Mouse (Mus musculus) C2C12 (cell line): ENCODE measurements around the gene Cep131. TPM values are rescaled to one million over a fixed set of nuclear protein-coding genes. Genes with fewer than 3 reads are reported as not detected.

Experiments used
- H3K27me3 ChIP-seq: one replicate; pipeline ENCODE4 v1.6.1; 2011; ENCODE audit not compliant: control insufficient read depth, insufficient read depth, insufficient read length
- H3K36me3 ChIP-seq: one replicate; pipeline ENCODE4 v1.6.1; 2011; ENCODE audit not compliant: control insufficient read depth, insufficient read depth
- H3K4me3 ChIP-seq: one replicate; pipeline ENCODE4 v1.5.1; 2011; ENCODE audit warnings: mild to moderate bottlenecking, control low read depth; ENCODE audit not compliant: poor library complexity, insufficient read depth, severe bottlenecking
- H3K79me2 ChIP-seq: one replicate; pipeline ENCODE4 v1.6.1; 2011; ENCODE audit not compliant: control insufficient read depth, insufficient read depth
- H3K79me3 ChIP-seq: one replicate; pipeline ENCODE4 v1.6.1; 2011; ENCODE audit warnings: low read depth, control low read depth
- H3ac ChIP-seq: one replicate; pipeline ENCODE3; 2011; ENCODE audit warnings: low read depth; ENCODE audit not compliant: control insufficient read depth, insufficient read length
- CEBPB ChIP-seq: IDR thresholded peaks from one replicate; pipeline ENCODE4 v1.6.1; 2011; ENCODE audit warnings: low read depth, mild to moderate bottlenecking, control low read depth, moderate library complexity
- CTCF ChIP-seq: IDR thresholded peaks from one replicate; pipeline ENCODE4 v1.5.1; 2011; ENCODE audit not compliant: control insufficient read depth, insufficient read depth, insufficient read length
- FOSL1 ChIP-seq: IDR thresholded peaks from one replicate; pipeline ENCODE4 v1.8.0; 2011; ENCODE audit warnings: mild to moderate bottlenecking, low read length; ENCODE audit not compliant: poor library complexity, insufficient read depth, severe bottlenecking
- MAX ChIP-seq: IDR thresholded peaks from one replicate; pipeline ENCODE4 v1.6.1; 2011; ENCODE audit warnings: mild to moderate bottlenecking, control low read depth
- MYOD1 ChIP-seq: IDR thresholded peaks from one replicate; pipeline ENCODE4 v1.6.1; 2011; ENCODE audit warnings: low read depth; ENCODE audit not compliant: control insufficient read depth, insufficient read length
- MYOG ChIP-seq: IDR thresholded peaks from one replicate; pipeline ENCODE4 v1.6.1; 2011; ENCODE audit not compliant: control insufficient read depth, insufficient read length; ENCODE audit errors: extremely low read depth
- USF1 ChIP-seq: IDR thresholded peaks from one replicate; pipeline ENCODE4 v1.6.1; 2011; ENCODE audit warnings: low read depth, mild to moderate bottlenecking, control low read depth, moderate library complexity
- long read RNA-seq, 2 experiments: library from polyadenylated mRNA; unstranded; transcript quantifications; one replicate each; pipeline ENCODE4 v2.0.0; 2019 to 2020
- polyA plus RNA-seq: library from polyadenylated mRNA; unstranded; fragments of >200 nt; fragmentation: generic; extraction: Trizol; gene quantifications from one replicate; pipeline ENCODE4 v1.2.1, GENCODE M21; 2012; ENCODE audit warnings: missing spikeins

Gene Cep131
- 11.6 TPM for polyA plus RNA-seq
- long read RNA-seq, experiment 1, partial matches to known transcripts, result 4 of 9 reads
- long read RNA-seq, experiment 1, other reads (novel, unspliced or antisense), result 1 of 9 reads
- long read RNA-seq, experiment 2, transcript Cep131-201 (26 exons, 3,578 nt), result major isoform, 52 of 77 reads
- long read RNA-seq, experiment 2, partial matches to known transcripts, result 6 of 77 reads
- long read RNA-seq, experiment 2, other reads (novel, unspliced or antisense), result 19 of 77 reads

- Histone ChIP-seq H3K4me3 (peak within 1 kb of the TSS; percentile 43), H3K27me3 (no peaks in the 10 kb centered on the region), H3ac (peak within 1 kb of the TSS; percentile 68), H3K79me3 (no peaks in the 10 kb centered on the region), H3K79me2 (no peaks in the 10 kb centered on the region), H3K36me3 (peaks cover 3% of the 10 kb centered on the region)
- TF ChIP-seq FOSL1, result no peak
- no peak for TF ChIP-seq MAX
- no peak for TF ChIP-seq CEBPB
- TF ChIP-seq CTCF, result no peak
- no peak for TF ChIP-seq USF1
- TF ChIP-seq MYOG, result no peak
- no peak for TF ChIP-seq MYOD1
Observed at GRCm38 (mm10) chr11:120086702-120087152, at the start of gene Cep131. Gene Cep131 (minus strand): TSS chr11:120086827.

GRCm38 (mm10) chr11:120136195-120136594 lies 49.6 kb upstream of the Cep131 start:
- Histone ChIP-seq H3K27me3 (no peaks in the 10 kb centered on the region), H3K4me3 (no peak overlapping the region), H3K36me3 (peaks cover 54% of the 10 kb centered on the region), H3K79me2 (no peaks in the 10 kb centered on the region), H3ac (no peak overlapping the region), H3K79me3 (no peaks in the 10 kb centered on the region)
- no peak for TF ChIP-seq CEBPB
- no peak for TF ChIP-seq MYOD1
- no peak for TF ChIP-seq MAX
- TF ChIP-seq MYOG, result no peak
- TF ChIP-seq CTCF, result no peak
- TF ChIP-seq USF1, result no peak
- no peak for TF ChIP-seq FOSL1

GRCm38 (mm10) chr11:120134847-120135530 lies 48.4 kb upstream of the Cep131 start:
- no peak for TF ChIP-seq CTCF
- no peaks in the 10 kb centered on the region for H3K79me2 ChIP-seq
- H3K36me3 ChIP-seq, result peaks cover 54% of the 10 kb centered on the region

GRCm38 (mm10) chr11:120134148-120134547 lies 47.5 kb upstream of the Cep131 start:
- Histone ChIP-seq H3K36me3 (peaks cover 62% of the 10 kb centered on the region), H3K79me2 (no peaks in the 10 kb centered on the region), H3ac (no peak overlapping the region), H3K79me3 (no peaks in the 10 kb centered on the region), H3K27me3 (no peaks in the 10 kb centered on the region), H3K4me3 (no peak overlapping the region)
- TF ChIP-seq CEBPB (no peak), USF1 (no peak), MAX (no peak), FOSL1 (no peak), CTCF (no peak), MYOG (no peak), MYOD1 (no peak)

More at GRCm38 (mm10) chr11:120134847-120135530, 48.4 kb upstream of the Cep131 start:
- no peak overlapping the region for H3K4me3 ChIP-seq
- H3K79me3 ChIP-seq, result no peaks in the 10 kb centered on the region
- no peaks in the 10 kb centered on the region for H3K27me3 ChIP-seq
- H3ac ChIP-seq, result no peak overlapping the region

- no peak for TF ChIP-seq MYOD1
- TF ChIP-seq USF1, result no peak
- no peak for TF ChIP-seq MAX
- no peak for TF ChIP-seq MYOG
- no peak for TF ChIP-seq CTCF
- TF ChIP-seq FOSL1, result no peak
- no peak for TF ChIP-seq CEBPB
- Histone ChIP-seq H3K36me3 (peaks cover 71% of the 10 kb centered on the region), H3ac (no peak overlapping the region), H3K4me3 (no peak overlapping the region), H3K79me2 (no peaks in the 10 kb centered on the region), H3K79me3 (no peaks in the 10 kb centered on the region), H3K27me3 (no peaks in the 10 kb centered on the region)
Observed at GRCm38 (mm10) chr11:120129281-120129680, 42.7 kb upstream of the Cep131 start.
